Mouse (Mus musculus) CH12.LX (cell line): ENCODE results near the gene Kpna4. TPM values are rescaled to one million over a fixed set of nuclear protein-coding genes. Genes with fewer than 3 reads are reported as not detected.

Experiments used
- DNase-seq: peaks from one replicate; pipeline ENCODE4 v3.0.0-alpha.2; 2013; ENCODE audit errors: extremely low read depth
- H3K27ac ChIP-seq: 2 replicates; pipeline ENCODE4 v1.5.1; 2012; ENCODE audit warnings: low read depth, mild to moderate bottlenecking, control low read depth, moderate library complexity; ENCODE audit not compliant: insufficient read depth
- H3K27me3 ChIP-seq: replicated peaks from 2 replicates; pipeline ENCODE3; 2012; ENCODE audit warnings: inconsistent platforms
- H3K36me3 ChIP-seq, 2 experiments: replicated peaks in 1 of 2; 2 replicates each; pipeline versions ENCODE3 to v1.6.1; 2012; ENCODE audit warnings: inconsistent platforms in 1 of 2, low read length in 1 of 2, mild to moderate bottlenecking in 1 of 2, mixed read lengths in 1 of 2, moderate library complexity in 1 of 2; ENCODE audit not compliant: control insufficient read depth in 1 of 2, insufficient read depth in 1 of 2
- H3K4me1 ChIP-seq, 2 experiments: 2 replicates each; pipeline ENCODE4 v1.6.1; 2012; ENCODE audit warnings: inconsistent platforms in 1 of 2, moderate library complexity in 1 of 2; ENCODE audit not compliant: insufficient read depth in 2 of 2, control insufficient read depth in 1 of 2
- H3K4me2 ChIP-seq: 2 replicates; pipeline ENCODE4 v1.6.1; 2012; ENCODE audit warnings: low read depth, mild to moderate bottlenecking, control low read depth; ENCODE audit not compliant: poor library complexity, insufficient read depth, severe bottlenecking
- H3K4me3 ChIP-seq, 3 experiments: fragments of 150-350 bp in 1 of 3; sonication (generic) in 1 of 3; replicated peaks in 1 of 3; 2 replicates each; pipeline versions ENCODE3 to v1.5.1; 2011 to 2012; ENCODE audit warnings: low read depth in 2 of 3, low read length in 2 of 3, mild to moderate bottlenecking in 2 of 3, moderate library complexity in 2 of 3, control low read depth in 1 of 3, improper control_type of control experiment in 1 of 3, inconsistent platforms in 1 of 3, mixed read lengths in 1 of 3; ENCODE audit not compliant: poor library complexity in 1 of 3
- H3K79me2 ChIP-seq: replicated peaks from 2 replicates; pipeline ENCODE4 v1.6.1; 2012; ENCODE audit warnings: mild to moderate bottlenecking, moderate library complexity; ENCODE audit not compliant: control insufficient read depth, poor library complexity, insufficient read depth, severe bottlenecking; ENCODE audit errors: extremely low read depth
- H3K9ac ChIP-seq: 2 replicates; pipeline ENCODE4 v1.6.1; 2012; ENCODE audit warnings: low read depth, mild to moderate bottlenecking, control low read depth, moderate library complexity; ENCODE audit not compliant: insufficient read depth
- H3K9me3 ChIP-seq: replicated peaks from 2 replicates; pipeline ENCODE3; 2012; ENCODE audit warnings: low read length, inconsistent platforms, mixed read lengths
- CHD1 ChIP-seq: IDR thresholded peaks from 2 replicates; pipeline ENCODE4 v1.6.1; 2012; ENCODE audit warnings: low read depth, low read length, improper control_type of control experiment, inconsistent platforms
- CHD2 ChIP-seq: IDR thresholded peaks from 2 replicates; pipeline ENCODE4 v1.6.1; 2011; ENCODE audit warnings: low read length, improper control_type of control experiment
- E2F4 ChIP-seq: IDR thresholded peaks from 2 replicates; pipeline ENCODE4 v1.6.1; 2011; ENCODE audit warnings: low read depth, low read length, improper control_type of control experiment; ENCODE audit not compliant: insufficient replicate concordance
- ELF1 ChIP-seq: IDR thresholded peaks from 2 replicates; pipeline ENCODE4 v1.6.1; 2014; ENCODE audit warnings: low read depth, mild to moderate bottlenecking, inconsistent platforms, low read length, improper control_type of control experiment
- EP300 ChIP-seq: IDR thresholded peaks from 2 replicates; pipeline ENCODE4 v1.6.1; 2011; ENCODE audit warnings: low read length, improper control_type of control experiment
- GABPA ChIP-seq: IDR thresholded peaks from 2 replicates; pipeline ENCODE4 v1.6.1; 2012; ENCODE audit warnings: low read depth, low read length, improper control_type of control experiment, inconsistent platforms; ENCODE audit not compliant: insufficient replicate concordance
- IRF4 ChIP-seq: IDR thresholded peaks from 2 replicates; pipeline ENCODE4 v1.6.1; 2014; ENCODE audit warnings: low read depth, mild to moderate bottlenecking, inconsistent platforms, low read length, improper control_type of control experiment
- JUND ChIP-seq: conservative IDR thresholded peaks from 2 replicates; pipeline ENCODE4 v1.6.1; 2011; ENCODE audit warnings: low read depth, low read length, improper control_type of control experiment
- KAT2A ChIP-seq: IDR thresholded peaks from 2 replicates; pipeline ENCODE4 v1.6.1; 2012; ENCODE audit warnings: low read length, improper control_type of control experiment, inconsistent platforms; ENCODE audit not compliant: insufficient replicate concordance
- MAFK ChIP-seq: IDR thresholded peaks from 2 replicates; pipeline ENCODE4 v1.6.1; 2011; ENCODE audit warnings: low read length, improper control_type of control experiment; ENCODE audit not compliant: insufficient replicate concordance
- MAX ChIP-seq: IDR thresholded peaks from 2 replicates; pipeline ENCODE4 v1.6.1; 2011; ENCODE audit warnings: low read length, improper control_type of control experiment
- MAZ ChIP-seq: IDR thresholded peaks from 2 replicates; pipeline ENCODE4 v1.6.1; 2012; ENCODE audit warnings: low read depth, mild to moderate bottlenecking, inconsistent platforms, low read length, improper control_type of control experiment, moderate library complexity
- MXI1 ChIP-seq: IDR thresholded peaks from 2 replicates; pipeline ENCODE4 v1.6.1; 2011; ENCODE audit warnings: mild to moderate bottlenecking, low read depth, low read length, improper control_type of control experiment
- NRF1 ChIP-seq: IDR thresholded peaks from 2 replicates; pipeline ENCODE4 v1.6.1; 2014; ENCODE audit warnings: low read depth, mild to moderate bottlenecking, inconsistent platforms, low read length, improper control_type of control experiment, moderate library complexity
- PAX5 ChIP-seq: IDR thresholded peaks from 2 replicates; pipeline ENCODE4 v1.6.1; 2012; ENCODE audit warnings: low read length, inconsistent platforms, mixed read lengths
- RAD21 ChIP-seq: IDR thresholded peaks from 2 replicates; pipeline ENCODE4 v1.6.1; 2011; ENCODE audit warnings: low read depth, mild to moderate bottlenecking, low read length, improper control_type of control experiment, moderate library complexity
- SIN3A ChIP-seq: IDR thresholded peaks from 2 replicates; pipeline ENCODE4 v1.6.1; 2012; ENCODE audit warnings: low read length, improper control_type of control experiment, inconsistent platforms
- TCF12 ChIP-seq: IDR thresholded peaks from 2 replicates; pipeline ENCODE4 v1.6.1; 2014; ENCODE audit warnings: low read depth, mild to moderate bottlenecking, inconsistent platforms, low read length, improper control_type of control experiment
- UBTF ChIP-seq: IDR thresholded peaks from 2 replicates; pipeline ENCODE4 v1.6.1; 2012; ENCODE audit warnings: low read depth, mild to moderate bottlenecking, inconsistent platforms, low read length, improper control_type of control experiment, moderate library complexity
- USF1 ChIP-seq: IDR thresholded peaks from 2 replicates; pipeline ENCODE4 v1.6.1; 2014; ENCODE audit warnings: low read depth, mild to moderate bottlenecking, inconsistent platforms, low read length, improper control_type of control experiment
- ZMIZ1 ChIP-seq: IDR thresholded peaks from 2 replicates; pipeline ENCODE4 v1.6.1; 2012; ENCODE audit warnings: low read depth, mild to moderate bottlenecking, inconsistent platforms, low read length, improper control_type of control experiment
- dilution Hi-C: fragments of 300-500 bp; cut with MboI; formaldehyde crosslinking; loops from 2 replicates; pipeline ENCODE4 v1.14.3; 2020; ENCODE audit warnings: low sequenced_read_pairs; ENCODE audit not compliant: extremely low pct_unique_long_range_greater_than_20kb, extremely low pct_ligation_motif_present
- in situ Hi-C: fragments of 300-500 bp; cut with MboI; formaldehyde crosslinking; loops from 3 replicates; pipeline ENCODE4 v1.14.3; 2019; ENCODE audit warnings: low sequenced_read_pairs, low pct_ligation_motif_present, low pct_unique_long_range_greater_than_20kb, mixed read lengths
- polyA plus RNA-seq: library from polyadenylated mRNA; unstranded; fragments of >175 nt; gene quantifications from 2 replicates; pipeline ENCODE4 v1.2.1, GENCODE M21; 2012; ENCODE audit warnings: low read depth; ENCODE audit not compliant: insufficient read length
- total RNA-seq, 2 experiments: library from RNA; depleted of rRNA; stranded (reverse); fragments of 300-350 nt in 1 of 2; fragments of >200 nt in 1 of 2; gene quantifications; 2 replicates each; pipeline ENCODE4 v1.2.3; 2012 to 2014

The Kpna4 gene
- total and polyA plus RNA-seq, 3 experiments, result 16.9 to 54.0 (median 25.7) TPM

GRCm38 (mm10) chr3:69175229-69175628 is 48.3 kb upstream of the Kpna4 start:
- Histone ChIP-seq H3K79me2 (no peaks in the 10 kb centered on the region), H3K36me3 (no peaks in the 10 kb centered on the region), H3K4me1 (peaks cover 0 to 15% of the 10 kb centered on the region in 2 experiments; a peak in 2 of 4 replicates), H3K9me3 (no peaks in the 10 kb centered on the region)
- in situ Hi-C loops, result no loop called here
- no peak for DNase-seq
- TF ChIP-seq MAZ, result no peak
- no peak for TF ChIP-seq CHD1
- TF ChIP-seq NRF1, result no peak
- no peak for TF ChIP-seq ZMIZ1
- no peak for TF ChIP-seq EP300
- no peak for TF ChIP-seq USF1
- no peak for TF ChIP-seq SIN3A
- no peak for TF ChIP-seq JUND
- TF ChIP-seq IRF4, result no peak
- no peak for TF ChIP-seq RAD21
- no peak for TF ChIP-seq MAFK
- no peak for TF ChIP-seq MAX
- no peak for TF ChIP-seq UBTF
- no peak for TF ChIP-seq TCF12
- no peak for TF ChIP-seq CHD2
- TF ChIP-seq E2F4, result no peak
- TF ChIP-seq KAT2A, result no peak
- TF ChIP-seq MXI1, result no peak
- no peak for TF ChIP-seq ELF1
- TF ChIP-seq GABPA, result no peak
- TF ChIP-seq, all 38 proteins: peak for 0
- Histone ChIP-seq H3K9ac (no peak overlapping the region), H3K4me3 (no peak overlapping the region), H3K27me3 (no peaks in the 10 kb centered on the region), H3K27ac (no peak overlapping the region), H3K4me2 (no peak overlapping the region)
- dilution Hi-C loops, result no loop called here

GRCm38 (mm10) chr3:69171123-69171522 is 44.2 kb upstream of the Kpna4 start:
- in situ Hi-C loops (no loop called here), dilution Hi-C loops (no loop called here)
- Histone ChIP-seq H3K4me3 (no peak overlapping the region), H3K9me3 (no peaks in the 10 kb centered on the region), H3K4me2 (no peak overlapping the region), H3K36me3 (no peaks in the 10 kb centered on the region), H3K27me3 (no peaks in the 10 kb centered on the region), H3K4me1 (peaks cover 0 to 11% of the 10 kb centered on the region in 2 experiments; a peak in 2 of 4 replicates), H3K9ac (no peak overlapping the region), H3K79me2 (no peaks in the 10 kb centered on the region), H3K27ac (no peak overlapping the region)
- peak; percentile 48 for DNase-seq
- TF ChIP-seq EP300, result 0 out of 2 replicates have a peak, but pooled peaks have one; percentile 30
- no peak for TF ChIP-seq PAX5
